35 mouse cellular contexts compared by ENCODE assay signal in genomic region chr11:51202726-51203125, GRCm38 (mm10). TPM values are rescaled to one million over a fixed set of nuclear protein-coding genes. Genes with fewer than 3 reads are reported as not detected.
DNase-seq lines count a peak whose midpoint lies in the region; ATAC-seq and TF ChIP-seq lines count a peak whose summit lies in the region.
"Had no signal": no experiment of that assay in that cellular context is flagged by ENCODE, and none has a peak within 500 bp of the region (broad histone marks: within the 10 kb centered on the region; RNA-seq: fewer than 3 reads in every experiment).

No protein-coding gene starts in this region.

- DNase-seq in adrenal gland, adult (ENCODE audit: inconsistent age in 2 of 2, low spot score in 1 of 2): peak; percentile 9 to 44
- DNase-seq in adrenal gland, postnatal 4 days (ENCODE audit: low spot score in 2 of 2): no peak
- DNase-seq in Patski (ENCODE audit: low read depth, low spot score): no peak
- no peak for DNase-seq in liver
- DNase-seq in frontal cortex, adult 2 months (ENCODE audit: extremely low spot score in 1 of 2, low spot score in 1 of 2): no peak
- DNase-seq: cerebellum, adult 11-12 months; cerebellum, adult 8-10 months; cerebellum, postnatal 36 days; embryo, embryonic 11 days; gastrocnemius, adult 2 months; gastrocnemius, postnatal 14 days; heart, adult 11 months; kidney, adult 11 months; kidney, adult 8-10 months had no signal

- H3K4me3 ChIP-seq in C2C12 (ENCODE audit: insufficient read depth, poor library complexity, severe bottlenecking): no peak overlapping the region
- H3K4me3 ChIP-seq: embryonic facial prominence, embryonic 10.5 days; embryonic facial prominence, embryonic 13.5 days; erythroblast, embryonic 14.5 days; forebrain, embryonic 12.5 days; forebrain, embryonic 15.5 days; gastrocnemius, adult 2 months; hindbrain, embryonic 13.5 days; intestine, embryonic 15.5 days had no signal

- H3K27me3 ChIP-seq in C2C12 (ENCODE audit: control insufficient read depth, insufficient read depth, insufficient read length) (no peaks in the 10 kb centered on the region), Patski (no peaks in the 10 kb centered on the region)
- H3K27me3 ChIP-seq: embryonic facial prominence, embryonic 13.5 days; forebrain, embryonic 12.5 days; forebrain, embryonic 15.5 days; hindbrain, embryonic 13.5 days; intestine, embryonic 15.5 days had no signal

- H3K36me3 ChIP-seq in C2C12 (ENCODE audit: control insufficient read depth, insufficient read depth): no peaks in the 10 kb centered on the region
- H3K36me3 ChIP-seq: embryonic facial prominence, embryonic 10.5 days; embryonic facial prominence, embryonic 13.5 days; forebrain, embryonic 12.5 days; forebrain, embryonic 15.5 days; hindbrain, embryonic 13.5 days; intestine, embryonic 15.5 days had no signal

- peak; percentile 60 for ATAC-seq in Patski
- ATAC-seq: activated CD4-positive, CD25-positive, alpha-beta regulatory T cell, adult 4 months; forebrain, embryonic 15.5 days; hindbrain, embryonic 16.5 days; intestine, embryonic 15.5 days had no signal

- POLR2A ChIA-PET in Patski (lab: Charles Lee): no interaction called here

- in situ Hi-C loops in Patski (cut with MboI; ENCODE audit: low pct_unique_long_range_greater_than_20kb): no loop called here

- no peaks in the 10 kb centered on the region for H3K79me2 ChIP-seq in C2C12 (ENCODE audit: control insufficient read depth, insufficient read depth)

- TF ChIP-seq CTCF in C2C12 (IDR thresholded peaks at IDR 0.05; ENCODE audit: control insufficient read depth, insufficient read depth, insufficient read length) (no peak), Patski (IDR thresholded peaks at IDR 0.05) (no peak)

- no peaks in the 10 kb centered on the region for H3K79me3 ChIP-seq in C2C12 (ENCODE audit: low read depth)

- no peak overlapping the region for H3ac ChIP-seq in C2C12 (ENCODE audit: control insufficient read depth, insufficient read length, low read depth)

- CTCF ChIA-PET in Patski (lab: Charles Lee): no interaction called here

TF ChIP-seq in C2C12, 6 proteins besides CTCF, POLR2A, EP300 and RAD21:
- TF ChIP-seq CEBPB (IDR thresholded peaks at IDR 0.05; ENCODE audit: low read depth) (no peak), MYOD1 (IDR thresholded peaks at IDR 0.05; ENCODE audit: control insufficient read depth, insufficient read length, low read depth) (peak; percentile 51), FOSL1 (IDR thresholded peaks at IDR 0.05; ENCODE audit: insufficient read depth, low read length, poor library complexity, severe bottlenecking) (no peak)

RNA-seq across cellular contexts. Expression of gene Gm12569, which starts 17.5 kb away (rescaled TPM):
- not detected for total RNA-seq in adrenal gland, postnatal 4 days (2021)
- polyA plus RNA-seq in C2C12 (2012; fragmentation: generic; extraction: Trizol) (0.09 TPM), Patski (2021) (not detected)
- polyA plus RNA-seq in frontal cortex, adult 2 months (2012; rRNA removed): not detected in 2 replicates
- total RNA-seq: adrenal gland, adult 18-20 months; gastrocnemius, adult 2 months; gastrocnemius, postnatal 14 days; gastrocnemius, postnatal 4 days; heart, adult 8-10 months; heart, postnatal 25 days; hematopoietic stem cell, adult 5-6 weeks; MEL had no signal
- polyA plus RNA-seq: activated CD4-positive, CD25-positive, alpha-beta regulatory T cell, adult 4 months; brain, embryonic 14.5 days; cortical plate, adult 2 months; embryonic facial prominence, embryonic 10.5 days; embryonic facial prominence, embryonic 13.5 days; erythroblast, embryonic 14.5 days; forebrain, embryonic 12.5 days; forebrain, embryonic 15.5 days; heart, embryonic 11.5 days; heart, embryonic 14.5 days; heart, postnatal 0 days; hindbrain, embryonic 13.5 days; hindbrain, embryonic 16.5 days; intestine, embryonic 15.5 days had no signal

RNA-seq across cellular contexts. Expression of gene Clk4, which starts 58.8 kb away (rescaled TPM):
- 100 to 1,000 TPM; 108 to 122 TPM for total RNA-seq in adrenal gland, postnatal 4 days (2021)
- polyA plus RNA-seq in C2C12 (2012; fragmentation: generic; extraction: Trizol) (12.5 TPM), Patski (2021) (76.1 TPM)
- 221 and 232 TPM in 2 replicates for polyA plus RNA-seq in frontal cortex, adult 2 months (2012; rRNA removed)

Comparison
In these comparisons a context has a peak if more than half of its experiments do, and no peak if none do; other contexts are left out.
1. DNase-seq: peak in adrenal gland, adult (2 of 2); none in adrenal gland, postnatal 4 days (0 of 2), Patski (single experiment), liver (single experiment) and frontal cortex, adult 2 months (0 of 2).